Mouse (Mus musculus) gastrocnemius, adult 18-20 months (tissue): ENCODE data around the gene Zfp719. TPM values are rescaled to one million over a fixed set of nuclear protein-coding genes. Genes with fewer than 3 reads are reported as not detected.

ENCODE experiments used
- DNase-seq: peaks from one replicate; pipeline ENCODE4 v3.0.0; 2021; ENCODE audit warnings: low spot score
- total RNA-seq, 2 experiments: library from RNA; stranded (reverse); gene quantifications; 2 replicates each; pipeline ENCODE4 v1.2.3; 2021

Zfp719 gene
- total RNA-seq, 2 experiments from 2014 or later: 3.4 to 3.9 TPM

- peak; percentile 33 for DNase-seq
Observed at GRCm38 (mm10) chr7:43606896-43607742, 27.7 kb downstream of the Zfp719 start, which contains the start of gene Zfp819. Gene Zfp819 (plus strand): TSS chr7:43607169.

DNA sequence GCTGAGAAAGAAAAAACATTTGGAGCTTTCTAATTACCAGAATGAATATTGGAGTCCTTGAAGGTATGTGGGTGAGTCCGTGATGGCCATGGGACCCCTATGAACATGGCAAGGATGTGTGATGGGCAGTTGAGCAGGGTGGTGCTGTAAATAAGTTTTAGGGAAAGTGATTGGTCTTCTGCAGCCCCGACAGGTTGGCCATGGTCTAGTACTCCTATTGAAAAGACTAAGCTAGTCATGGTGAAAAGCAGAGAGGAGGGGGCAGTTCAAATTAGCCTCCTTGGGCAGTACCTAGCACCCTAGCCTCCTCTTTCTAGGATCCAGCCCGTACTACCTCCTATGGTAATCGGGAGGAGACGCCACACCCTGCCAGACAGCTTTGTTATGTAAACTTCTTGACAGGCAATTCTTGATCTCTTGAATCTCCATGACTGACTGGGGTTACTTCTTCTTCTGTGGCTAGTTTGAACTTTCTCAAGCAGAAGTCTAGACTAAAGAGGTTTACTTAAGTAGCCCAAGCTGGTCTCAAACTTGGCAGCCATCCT lies 28.4 kb downstream of the Zfp719 start:
- no peak for DNase-seq

DNA sequence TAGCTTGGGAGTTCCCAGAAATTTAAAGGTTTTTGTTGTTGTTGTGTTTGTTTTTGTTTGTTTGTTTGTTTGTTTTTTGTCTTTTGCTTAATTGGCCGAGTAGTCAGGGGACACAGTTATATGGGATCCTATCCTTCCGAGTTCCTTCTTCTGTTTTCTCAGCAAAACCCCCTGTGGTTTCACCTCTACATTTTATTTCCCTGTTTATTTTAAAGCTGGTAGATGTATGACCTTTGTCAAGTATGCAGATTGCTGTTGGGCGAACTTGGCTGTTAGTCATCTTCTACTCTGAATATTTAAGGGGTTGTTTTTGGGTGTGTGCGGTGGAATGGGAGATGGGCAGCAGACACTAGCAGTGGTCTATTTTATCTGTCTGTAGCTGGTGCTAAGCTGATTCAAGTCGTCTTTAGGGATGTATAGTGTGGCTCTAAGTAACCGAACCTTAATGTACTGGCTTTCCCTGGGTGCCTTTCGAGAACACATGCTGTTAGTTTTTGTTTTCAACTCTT lies 29.0 kb downstream of the Zfp719 start:
- DNase-seq: no peak

GRCm38 (mm10) chr7:43613816-43614551 lies 34.6 kb downstream of the Zfp719 start:
- DNase-seq: no peak

DNA sequence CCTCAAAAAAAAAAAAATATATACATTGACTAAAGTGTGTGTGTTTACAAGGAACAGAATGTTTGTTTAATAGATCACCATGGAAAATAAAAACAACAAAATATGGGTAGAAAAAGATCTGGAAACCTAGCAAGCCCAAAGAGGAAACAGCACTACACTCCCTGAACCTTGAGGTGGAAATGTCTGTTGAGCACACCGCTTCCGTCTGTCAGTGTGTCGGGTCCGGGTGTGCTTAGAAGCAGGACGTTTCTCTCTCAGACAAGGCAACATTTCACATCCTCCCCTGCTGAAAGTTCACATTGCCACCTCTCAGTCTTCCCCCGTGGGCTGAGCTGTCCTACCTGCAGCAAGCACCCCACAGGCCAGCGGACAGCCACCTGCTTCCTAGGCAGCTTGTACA lies 43.5 kb downstream of the Zfp719 start:
- DNase-seq: no peak

- DNase-seq: no peak
Observed at GRCm38 (mm10) chr7:43623819-43624218, 44.4 kb downstream of the Zfp719 start.

DNA sequence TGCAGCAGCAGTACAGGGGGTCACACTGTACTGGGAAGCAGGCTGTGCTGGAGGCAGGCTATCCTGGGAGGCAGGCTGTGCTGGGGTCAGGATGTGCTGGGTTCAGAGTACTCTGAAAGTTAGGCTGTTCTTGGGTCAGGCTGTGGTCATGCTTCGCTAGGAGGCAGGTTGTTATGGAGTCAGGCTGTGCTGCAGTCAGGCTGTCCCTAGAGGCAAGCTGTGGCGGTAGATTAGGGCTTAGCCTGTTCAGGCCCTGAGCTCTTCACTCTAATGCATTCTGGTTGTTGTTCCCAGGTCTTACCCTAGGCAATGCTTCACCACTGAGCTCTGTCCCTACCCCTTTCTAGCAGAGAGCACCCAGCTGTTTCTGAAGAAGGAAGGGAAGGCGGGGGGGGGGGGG lies 45.7 kb downstream of the Zfp719 start:
- no peak for DNase-seq

DNA sequence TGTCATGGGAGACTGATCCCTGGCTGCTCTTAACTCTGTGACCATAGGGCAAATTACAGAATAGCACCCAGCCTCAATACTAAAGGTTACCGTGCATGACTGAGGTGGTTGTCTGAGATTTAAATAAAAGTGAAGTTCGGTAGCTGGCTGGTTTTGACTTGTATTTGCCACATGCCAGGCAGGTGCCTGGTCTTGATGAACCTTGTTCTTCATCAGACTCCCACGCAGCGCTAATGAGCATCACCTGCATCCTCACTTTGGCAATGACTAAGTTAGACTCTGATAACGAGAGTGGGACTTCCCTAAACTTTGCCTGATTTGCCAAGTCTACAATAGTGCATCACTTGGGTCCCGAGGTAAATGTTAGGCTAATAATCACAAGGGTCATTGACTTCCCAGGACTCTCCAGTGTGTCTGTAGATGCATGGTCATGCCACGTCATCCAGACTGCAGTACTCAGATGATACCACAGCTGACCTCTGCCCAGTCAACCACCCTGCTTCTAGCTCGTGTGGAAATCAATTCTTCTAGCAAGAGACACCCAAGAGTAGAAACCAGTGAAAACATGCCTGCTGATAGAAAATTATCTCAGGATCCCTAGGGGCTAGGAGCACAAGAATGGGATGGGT lies 46.5 kb downstream of the Zfp719 start:
- DNase-seq: no peak

DNA sequence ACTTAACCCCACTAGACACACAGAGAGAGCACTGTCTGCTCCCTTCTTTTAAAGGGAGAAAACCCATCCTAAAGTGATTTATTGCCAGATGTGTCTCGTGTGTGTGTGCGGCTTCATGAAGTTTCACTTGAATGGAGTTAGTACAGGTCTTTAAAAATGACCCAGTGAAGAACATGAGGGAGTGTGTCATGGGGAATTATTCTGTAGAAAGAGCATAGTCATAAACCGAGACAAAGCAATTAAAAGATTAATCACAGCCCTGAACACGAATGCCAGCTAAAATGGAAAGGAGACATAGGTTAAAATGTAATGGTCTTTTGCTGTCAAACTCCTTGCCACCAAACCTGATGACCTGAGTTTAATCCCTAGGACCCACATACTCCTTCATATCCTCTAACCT lies 54.5 kb downstream of the Zfp719 start:
- no peak for DNase-seq

DNA sequence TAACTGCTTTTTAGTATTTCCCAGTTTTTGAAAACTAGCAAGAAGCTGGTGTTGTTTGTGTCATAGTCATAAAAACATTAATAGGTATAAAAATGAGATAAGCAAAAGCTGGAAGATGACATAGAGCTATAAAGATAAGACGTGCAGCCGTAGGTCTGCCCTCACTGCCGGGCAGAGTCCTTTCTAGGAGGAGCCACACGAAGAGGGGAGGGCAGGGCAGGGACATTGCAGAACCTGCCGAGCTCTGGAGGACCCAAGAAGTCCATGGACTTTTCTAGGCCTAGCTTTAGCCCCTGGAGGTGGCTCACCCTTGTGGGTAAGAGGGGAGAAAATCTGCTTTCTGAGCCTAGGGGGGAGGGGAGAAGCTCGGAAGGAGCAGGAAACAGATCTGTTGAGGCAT lies 55.1 kb downstream of the Zfp719 start, which contains the start of gene Ceacam18:
Gene Ceacam18 (plus strand): TSS at position 208 of the 400 bp plus-strand sequence.
- DNase-seq: no peak

- DNase-seq: no peak
Observed at GRCm38 (mm10) chr7:43636194-43636593, 56.8 kb downstream of the Zfp719 start.

- no peak for DNase-seq
Observed at GRCm38 (mm10) chr7:43637118-43637517, 57.7 kb downstream of the Zfp719 start.

DNA sequence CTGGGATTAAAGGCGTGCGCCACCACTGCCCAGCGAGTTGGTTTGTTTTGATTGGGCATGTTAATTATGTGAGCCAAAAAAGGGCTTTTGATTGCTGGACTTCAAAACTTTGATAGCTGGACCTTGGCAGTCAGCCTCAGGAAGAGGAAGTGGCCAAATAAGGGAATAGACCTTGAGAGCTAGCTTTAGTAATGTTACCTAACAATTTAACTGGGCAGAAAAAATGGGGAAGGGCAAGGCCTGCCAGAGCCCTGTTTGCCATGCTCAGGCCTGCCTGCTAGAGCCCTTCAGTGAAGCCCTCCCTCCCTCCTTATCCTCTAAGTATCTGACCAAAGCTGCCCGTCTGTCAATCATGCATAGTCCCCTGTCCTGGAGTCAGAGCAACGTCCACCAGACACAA lies 63.2 kb downstream of the Zfp719 start:
- DNase-seq: no peak

Other genes with a start within 250 kb of the Zfp719 start
- not detected for gene Siglecf, start 228.3 kb upstream of the Zfp719 start, total RNA-seq
- not detected for gene Siglecg, start 171.4 kb upstream of the Zfp719 start, total RNA-seq
- gene Lim2, start 151.9 kb upstream of the Zfp719 start, total RNA-seq: not detected
- gene Nkg7, start 142.5 kb upstream of the Zfp719 start, total RNA-seq: not detected
- gene Cldnd2, start 138.8 kb upstream of the Zfp719 start, total RNA-seq: not detected
- 100 to 1,000 TPM; 282 to 331 TPM for gene Etfb, start 135.5 kb upstream of the Zfp719 start, total RNA-seq
- gene Gm45233, start 135.5 kb upstream of the Zfp719 start, total RNA-seq: under 1 TPM; 0.28 to 0.84 TPM
- under 1 TPM; 0.85 to 0.87 TPM for gene Vsig10l, start 116.5 kb upstream of the Zfp719 start, total RNA-seq
- gene Iglon5, start 89.5 kb upstream of the Zfp719 start, total RNA-seq: under 1 TPM; 0.19 to 0.39 TPM
- gene 4931406B18Rik, start 73.7 kb upstream of the Zfp719 start, total RNA-seq: not detected
- 1 to 10 TPM in 1 of 2 experiments, under 1 TPM in 1; 1.00 to 1.2 TPM for gene Cd33, start 35.2 kb upstream of the Zfp719 start, total RNA-seq
- under 1 TPM; 0.55 to 0.59 TPM for gene Zfp658, start 17.4 kb upstream of the Zfp719 start, total RNA-seq
- gene Zfp819, start 27.6 kb downstream of the Zfp719 start, total RNA-seq: not detected
- not detected for gene Ceacam18, start 55.1 kb downstream of the Zfp719 start, total RNA-seq
- under 1 TPM; 0.16 to 0.40 TPM for gene Siglece, start 80.6 kb downstream of the Zfp719 start, total RNA-seq
- 1 to 10 TPM; 1.7 to 2.0 TPM for gene Ctu1, start 92.4 kb downstream of the Zfp719 start, total RNA-seq
- gene Klk14, start 110.8 kb downstream of the Zfp719 start, total RNA-seq: not detected
- under 1 TPM in 1 of 2 experiments, not detected in 1; 0.33 TPM for gene Klk13, start 133.0 kb downstream of the Zfp719 start, total RNA-seq
- not detected for gene Klk12, start 189.3 kb downstream of the Zfp719 start, total RNA-seq
- under 1 TPM in 1 of 2 experiments, not detected in 1; 0.53 TPM for gene Klk11, start 195.0 kb downstream of the Zfp719 start, total RNA-seq
- under 1 TPM; 0.39 to 0.47 TPM for gene Klk10, start 201.4 kb downstream of the Zfp719 start, total RNA-seq
- gene Klk9, start 212.3 kb downstream of the Zfp719 start, total RNA-seq: not detected
- gene Klk8, start 218.0 kb downstream of the Zfp719 start, total RNA-seq: 1 to 10 TPM; 1.1 to 1.3 TPM
- not detected for gene Klk7, start 231.7 kb downstream of the Zfp719 start, total RNA-seq
- gene Klk6, start 244.9 kb downstream of the Zfp719 start, total RNA-seq: not detected